Mouse (Mus musculus) B cell, adult 2 months (primary cell): ENCODE data around the gene Smyd3.

Source experiments
- DNase-seq, 2 experiments: peaks; one replicate each; pipeline ENCODE4 v3.0.0; 2022

Gene Smyd3

GRCm38 (mm10) chr1:178933953-178934637 lies 583.7 kb downstream of the Smyd3 start:
- no peak for DNase-seq

DNA sequence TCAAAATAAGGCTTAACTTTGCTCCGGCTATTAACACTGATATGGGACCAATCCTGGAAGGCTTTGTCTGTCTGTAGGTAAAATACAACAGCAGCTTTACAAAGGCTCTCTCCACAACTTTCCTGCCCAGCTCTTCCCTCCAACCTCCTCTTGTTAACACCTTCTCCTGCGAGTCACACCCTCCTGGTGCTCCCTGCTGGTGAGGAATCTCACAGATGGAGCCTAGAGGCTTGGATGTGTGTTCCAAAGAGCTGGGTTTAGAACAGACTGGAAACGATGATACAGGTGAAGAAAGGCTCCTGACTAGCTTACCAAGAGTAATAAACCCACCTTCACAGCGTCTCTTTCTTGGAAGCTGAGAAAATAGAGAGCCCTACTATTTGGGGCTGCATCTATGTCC lies 588.3 kb downstream of the Smyd3 start:
- no peak for DNase-seq

DNA sequence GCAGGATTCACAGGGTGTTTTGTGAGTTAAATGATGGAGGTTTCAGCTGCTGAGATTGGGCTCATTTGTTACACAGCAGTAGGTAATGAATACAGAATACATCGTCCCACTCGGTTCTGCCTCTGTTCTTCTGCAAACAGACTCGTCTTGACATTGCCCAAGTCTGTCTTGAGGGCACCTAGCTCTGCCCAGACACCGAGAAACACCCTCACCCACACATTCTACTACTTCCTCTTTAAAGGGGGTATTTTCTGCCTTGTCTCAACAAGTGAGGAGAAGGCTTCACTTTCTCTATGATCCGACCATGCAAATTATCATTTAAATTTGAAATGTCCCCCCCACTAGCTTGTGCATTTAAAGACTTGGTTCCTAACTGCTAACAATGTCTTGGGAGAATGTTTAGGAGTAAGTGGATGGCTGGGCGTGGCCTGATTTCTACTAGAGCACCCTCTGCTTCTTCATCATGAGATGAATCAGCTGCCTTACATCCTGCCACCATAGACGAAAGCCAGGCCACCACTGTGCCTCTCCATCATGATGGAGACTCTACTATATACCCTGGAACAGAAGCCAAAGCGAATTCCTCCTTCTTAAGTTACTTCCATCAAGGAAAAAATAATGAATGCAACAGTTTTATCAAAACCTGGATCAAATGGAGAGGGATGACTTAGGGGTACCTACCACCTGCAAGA lies 593.2 kb downstream of the Smyd3 start:
- peak; percentile 3 to 7 for DNase-seq

GRCm38 (mm10) chr1:178917194-178917902 lies 600.5 kb downstream of the Smyd3 start:
- DNase-seq, result no peak

- no peak for DNase-seq
Measured at GRCm38 (mm10) chr1:178915056-178915455, 602.8 kb downstream of the Smyd3 start.

GRCm38 (mm10) chr1:178912936-178913716 lies 604.7 kb downstream of the Smyd3 start:
- DNase-seq, result no peak

DNA sequence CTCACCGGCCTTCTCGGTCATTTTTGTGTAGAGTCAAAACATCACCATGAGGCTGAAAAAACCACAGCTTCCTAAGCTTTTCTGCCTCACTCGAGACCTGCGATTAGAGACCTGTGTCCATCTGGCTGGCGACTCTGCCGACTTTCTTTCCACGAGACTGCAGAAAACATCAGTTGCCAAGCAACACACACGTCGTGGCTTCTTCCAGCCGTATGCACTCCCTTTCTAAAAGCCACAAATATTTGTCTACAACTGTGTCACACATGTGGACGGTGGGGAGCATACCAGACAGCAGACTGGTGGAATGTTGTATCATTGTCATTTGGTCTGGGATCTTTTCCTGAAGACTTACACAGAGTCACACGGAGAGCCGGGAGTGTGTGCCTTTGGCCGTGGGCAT lies 606.9 kb downstream of the Smyd3 start:
- no peak for DNase-seq
